Mouse (Mus musculus): ENCODE data around the gene Olfr433. TPM values are rescaled to one million over a fixed set of nuclear protein-coding genes. Genes with fewer than 3 reads are reported as not detected.

The Olfr433 gene
- not detected for polyA plus RNA-seq (2015; fragmentation: Illumina TruSeq; extraction: RNeasy Lipid Tissue Mini Kit (QIAGEN cat#74804); ENCODE audit: insufficient read depth, low read depth, low replicate concordance)

GRCm38 (mm10) chr1:174040523-174041177 lies at the start of gene Olfr433:
Gene Olfr433 (plus strand): TSS chr1:174040705.

GRCm38 (mm10) chr1:174031698-174032097 lies 8.8 kb upstream of the Olfr433 start, which contains the start of gene Ifi205:
Gene Ifi205 (minus strand): TSS chr1:174031810.

GRCm38 (mm10) chr1:174048893-174049292 lies 8.4 kb downstream of the Olfr433 start, which contains the start of gene Olfr432:
Gene Olfr432 (plus strand): TSS chr1:174049205.

GRCm38 (mm10) chr1:174066305-174066704 lies 25.8 kb downstream of the Olfr433 start, which contains the start of gene Olfr430:
Gene Olfr430 (plus strand): TSS chr1:174066605.

GRCm38 (mm10) chr1:174084031-174084430 lies 43.5 kb downstream of the Olfr433 start, which contains the start of gene Olfr429:
Gene Olfr429 (plus strand): TSS chr1:174084331.

Other genes starting within 250 kb of the Olfr433 start
- gene Ifi211, start 127.7 kb upstream of the Olfr433 start, polyA plus RNA-seq (2015; fragmentation: Illumina TruSeq; extraction: RNeasy Lipid Tissue Mini Kit (QIAGEN cat#74804); ENCODE audit: insufficient read depth, low read depth, low replicate concordance): 3.5 TPM
- 18.1 TPM for gene Mndal, start 98.2 kb upstream of the Olfr433 start, polyA plus RNA-seq (2015; fragmentation: Illumina TruSeq; extraction: RNeasy Lipid Tissue Mini Kit (QIAGEN cat#74804); ENCODE audit: insufficient read depth, low read depth, low replicate concordance)
- gene Ifi203, start 98.0 kb upstream of the Olfr433 start, polyA plus RNA-seq (2015; fragmentation: Illumina TruSeq; extraction: RNeasy Lipid Tissue Mini Kit (QIAGEN cat#74804); ENCODE audit: insufficient read depth, low read depth, low replicate concordance): 13.1 TPM
- gene Ifi202b, start 58.0 kb upstream of the Olfr433 start, polyA plus RNA-seq (2015; fragmentation: Illumina TruSeq; extraction: RNeasy Lipid Tissue Mini Kit (QIAGEN cat#74804); ENCODE audit: insufficient read depth, low read depth, low replicate concordance): not detected
- 11.4 TPM for gene Ifi205, start 8.9 kb upstream of the Olfr433 start, polyA plus RNA-seq (2015; fragmentation: Illumina TruSeq; extraction: RNeasy Lipid Tissue Mini Kit (QIAGEN cat#74804); ENCODE audit: insufficient read depth, low read depth, low replicate concordance)
- gene Olfr432, start 8.5 kb downstream of the Olfr433 start, polyA plus RNA-seq (2015; fragmentation: Illumina TruSeq; extraction: RNeasy Lipid Tissue Mini Kit (QIAGEN cat#74804); ENCODE audit: insufficient read depth, low read depth, low replicate concordance): not detected
- gene Olfr430, start 25.9 kb downstream of the Olfr433 start, polyA plus RNA-seq (2015; fragmentation: Illumina TruSeq; extraction: RNeasy Lipid Tissue Mini Kit (QIAGEN cat#74804); ENCODE audit: insufficient read depth, low read depth, low replicate concordance): not detected
- gene Olfr429, start 43.6 kb downstream of the Olfr433 start, polyA plus RNA-seq (2015; fragmentation: Illumina TruSeq; extraction: RNeasy Lipid Tissue Mini Kit (QIAGEN cat#74804); ENCODE audit: insufficient read depth, low read depth, low replicate concordance): not detected
- not detected for gene Olfr427, start 56.2 kb downstream of the Olfr433 start, polyA plus RNA-seq (2015; fragmentation: Illumina TruSeq; extraction: RNeasy Lipid Tissue Mini Kit (QIAGEN cat#74804); ENCODE audit: insufficient read depth, low read depth, low replicate concordance)
- gene Olfr231, start 80.5 kb downstream of the Olfr433 start, polyA plus RNA-seq (2015; fragmentation: Illumina TruSeq; extraction: RNeasy Lipid Tissue Mini Kit (QIAGEN cat#74804); ENCODE audit: insufficient read depth, low read depth, low replicate concordance): not detected
- gene Olfr424, start 90.8 kb downstream of the Olfr433 start, polyA plus RNA-seq (2015; fragmentation: Illumina TruSeq; extraction: RNeasy Lipid Tissue Mini Kit (QIAGEN cat#74804); ENCODE audit: insufficient read depth, low read depth, low replicate concordance): not detected
- gene Olfr420, start 114.9 kb downstream of the Olfr433 start, polyA plus RNA-seq (2015; fragmentation: Illumina TruSeq; extraction: RNeasy Lipid Tissue Mini Kit (QIAGEN cat#74804); ENCODE audit: insufficient read depth, low read depth, low replicate concordance): not detected
- gene Spta1, start 132.1 kb downstream of the Olfr433 start, polyA plus RNA-seq (2015; fragmentation: Illumina TruSeq; extraction: RNeasy Lipid Tissue Mini Kit (QIAGEN cat#74804); ENCODE audit: insufficient read depth, low read depth, low replicate concordance): 0.17 TPM
- gene Olfr419, start 211.4 kb downstream of the Olfr433 start, polyA plus RNA-seq (2015; fragmentation: Illumina TruSeq; extraction: RNeasy Lipid Tissue Mini Kit (QIAGEN cat#74804); ENCODE audit: insufficient read depth, low read depth, low replicate concordance): not detected